Mouse (Mus musculus) liver, adult 2 months (tissue): ENCODE results near the gene Zfp106.

Source experiments
- CTCF ChIP-seq: fragments of 200-500 bp; IDR thresholded peaks from 2 replicates; pipeline ENCODE4 v1.5.1; 2011; ENCODE audit warnings: low read depth, low read length, control low read depth
- POLR2A ChIP-seq: fragments of 200-500 bp; IDR thresholded peaks from 2 replicates; pipeline ENCODE4 v1.6.1; 2011; ENCODE audit warnings: low read length, control low read depth; ENCODE audit not compliant: insufficient read depth; ENCODE audit errors: extremely low read depth

DNA sequence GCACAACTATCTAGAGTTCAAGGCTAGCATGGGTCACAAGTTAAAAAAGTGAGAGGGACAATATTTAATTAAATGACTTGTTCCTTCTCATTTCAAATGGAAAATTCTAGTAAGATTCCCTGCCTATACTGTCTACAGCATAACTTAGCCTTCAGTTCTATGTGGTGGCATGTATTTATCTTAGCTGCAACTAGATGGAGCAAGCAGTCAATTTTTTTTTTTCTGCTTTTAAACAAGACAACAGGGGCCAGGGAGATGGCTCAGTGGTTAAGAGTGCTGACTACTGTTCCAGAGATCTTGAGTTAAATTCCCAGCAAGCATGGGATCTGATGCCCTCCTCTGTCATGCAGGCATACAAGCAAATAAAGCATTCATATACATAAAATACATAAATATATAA lies 34.1 kb downstream of the Zfp106 start:
- TF ChIP-seq POLR2A (no peak), CTCF (no peak)
